Mouse (Mus musculus): ENCODE measurements around the gene Kcnj14. TPM values are rescaled to one million over a fixed set of nuclear protein-coding genes. Genes with fewer than 3 reads are reported as not detected.

Kcnj14 gene
- polyA plus RNA-seq (2017; shearing (Covaris generic)), result under 1 TPM; 0.06 to 0.12 TPM

GRCm38 (mm10) chr7:45824598-45824997, at the start of gene Kcnj14:
Kcnj14 (minus strand) TSS chr7:45824782.

GRCm38 (mm10) chr7:45872624-45873023, 48.0 kb upstream of the Kcnj14 start, which contains the start of gene Kdelr1:
Kdelr1 (plus strand) TSS chr7:45872772.

GRCm38 (mm10) chr7:45830427-45831127, 6.0 kb upstream of the Kcnj14 start, which contains the start of gene Grwd1:
Grwd1 (minus strand) TSS chr7:45830944.

GRCm38 (mm10) chr7:45813787-45814779, 10.5 kb downstream of the Kcnj14 start, which contains the start of gene Cyth2:
Cyth2 (minus strand) TSS chr7:45814581.

GRCm38 (mm10) chr7:45784524-45785372, 39.8 kb downstream of the Kcnj14 start, which contains the start of gene Sult2b1:
Sult2b1 (minus strand) TSS chr7:45784669.

GRCm38 (mm10) chr7:45783511-45784091, 41.0 kb downstream of the Kcnj14 start, which contains the start of gene Lmtk3:
Lmtk3 (plus strand) TSS chr7:45783738.

Other genes with a start within 250 kb of the Kcnj14 start
- not detected for gene Fgf21, start 209.3 kb downstream of the Kcnj14 start, polyA plus RNA-seq (2017; shearing (Covaris generic))
- under 1 TPM in 1 of 2 experiments, not detected in 1; 0.11 TPM for gene Fut1, start 207.5 kb downstream of the Kcnj14 start, polyA plus RNA-seq (2017; shearing (Covaris generic))
- gene Izumo1, start 203.0 kb downstream of the Kcnj14 start, polyA plus RNA-seq (2017; shearing (Covaris generic)), result under 1 TPM; 0.48 to 0.64 TPM
- 1 to 10 TPM; 1.2 to 1.4 TPM for gene Rasip1, start 197.3 kb downstream of the Kcnj14 start, polyA plus RNA-seq (2017; shearing (Covaris generic))
- 1 to 10 TPM in 1 of 2 experiments, under 1 TPM in 1; 0.16 to 1.8 TPM for gene Mamstr, start 184.8 kb downstream of the Kcnj14 start, polyA plus RNA-seq (2017; shearing (Covaris generic))
- under 1 TPM; 0.05 to 0.23 TPM for gene Fut2, start 158.4 kb downstream of the Kcnj14 start, polyA plus RNA-seq (2017; shearing (Covaris generic))
- under 1 TPM in 1 of 2 experiments, not detected in 1; 0.30 TPM for gene Ntn5, start 140.8 kb downstream of the Kcnj14 start, polyA plus RNA-seq (2017; shearing (Covaris generic))
- gene Sec1, start 130.4 kb downstream of the Kcnj14 start, polyA plus RNA-seq (2017; shearing (Covaris generic)), result under 1 TPM; 0.11 to 0.87 TPM
- gene Car11, start 124.9 kb downstream of the Kcnj14 start, polyA plus RNA-seq (2017; shearing (Covaris generic)), result 1 to 10 TPM; 1.4 to 2.6 TPM
- 10 to 100 TPM; 30.7 to 43.2 TPM for gene Dbp, start 119.7 kb downstream of the Kcnj14 start, polyA plus RNA-seq (2017; shearing (Covaris generic))
- 1,000 to 10,000 TPM; 1,404 to 2,078 TPM for gene Rpl18, start 109.3 kb downstream of the Kcnj14 start, polyA plus RNA-seq (2017; shearing (Covaris generic))
- 10 to 100 TPM; 21.2 to 24.8 TPM for gene Sphk2, start 106.8 kb downstream of the Kcnj14 start, polyA plus RNA-seq (2017; shearing (Covaris generic))
- under 1 TPM in 1 of 2 experiments, not detected in 1; 0.09 TPM for gene Fam83e, start 103.6 kb downstream of the Kcnj14 start, polyA plus RNA-seq (2017; shearing (Covaris generic))
- gene Spaca4, start 99.0 kb downstream of the Kcnj14 start, polyA plus RNA-seq (2017; shearing (Covaris generic)), result not detected
- gene Lmtk3, start 41.0 kb downstream of the Kcnj14 start, polyA plus RNA-seq (2017; shearing (Covaris generic)), result under 1 TPM; 0.05 to 0.18 TPM
- gene Sult2b1, start 40.1 kb downstream of the Kcnj14 start, polyA plus RNA-seq (2017; shearing (Covaris generic)), result 1 to 10 TPM; 1.7 to 4.0 TPM
- gene Cyth2, start 10.2 kb downstream of the Kcnj14 start, polyA plus RNA-seq (2017; shearing (Covaris generic)), result 10 to 100 TPM; 71.9 to 73.3 TPM
- gene Grwd1, start 6.2 kb upstream of the Kcnj14 start, polyA plus RNA-seq (2017; shearing (Covaris generic)), result 10 to 100 TPM; 21.4 to 26.5 TPM
- 100 to 1,000 TPM in 1 of 2 experiments, 10 to 100 TPM in 1; 84.9 to 108 TPM for gene Kdelr1, start 48.0 kb upstream of the Kcnj14 start, polyA plus RNA-seq (2017; shearing (Covaris generic))
- gene Grin2d, start 53.6 kb upstream of the Kcnj14 start, polyA plus RNA-seq (2017; shearing (Covaris generic)), result 1 to 10 TPM in 1 of 2 experiments, under 1 TPM in 1; 0.94 to 1.1 TPM
- gene Syngr4, start 71.9 kb upstream of the Kcnj14 start, polyA plus RNA-seq (2017; shearing (Covaris generic)), result 1 to 10 TPM in 1 of 2 experiments, not detected in 1; 2.1 TPM
- gene Tmem143, start 72.2 kb upstream of the Kcnj14 start, polyA plus RNA-seq (2017; shearing (Covaris generic)), result 1 to 10 TPM; 7.2 to 9.5 TPM
- 100 to 1,000 TPM; 711 to 728 TPM for gene Emp3, start 96.6 kb upstream of the Kcnj14 start, polyA plus RNA-seq (2017; shearing (Covaris generic))
- gene Ccdc114, start 99.3 kb upstream of the Kcnj14 start, polyA plus RNA-seq (2017; shearing (Covaris generic)), result 1 to 10 TPM; 1.4 to 2.1 TPM
- gene Abcc6, start 205.5 kb upstream of the Kcnj14 start, polyA plus RNA-seq (2017; shearing (Covaris generic)), result under 1 TPM in 1 of 2 experiments, not detected in 1; 0.93 TPM
- 10 to 100 TPM; 28.0 to 30.7 TPM for gene Nomo1, start 208.9 kb upstream of the Kcnj14 start, polyA plus RNA-seq (2017; shearing (Covaris generic))